Mouse (Mus musculus) bone marrow, adult 2 months (tissue): ENCODE data around the gene Nme7.

Source experiments
- CTCF ChIP-seq: fragments of 200-500 bp; IDR thresholded peaks from 2 replicates; pipeline ENCODE4 v1.5.1; 2011; ENCODE audit warnings: low read length, control low read depth; ENCODE audit not compliant: control insufficient read depth, insufficient read depth
- POLR2A ChIP-seq: fragments of 200-500 bp; IDR thresholded peaks from 2 replicates; pipeline ENCODE4 v1.6.1; 2011; ENCODE audit warnings: low read depth, mild to moderate bottlenecking, control low read depth, low read length, borderline replicate concordance; ENCODE audit not compliant: control insufficient read depth

GRCm38 (mm10) chr1:164376761-164377487, 73.0 kb downstream of the Nme7 start:
- TF ChIP-seq POLR2A (no peak), CTCF (no peak)
